Mouse (Mus musculus): ENCODE data around the gene Epb41l3.
A peak's percentile ranks its signal among the peaks of the same experiment; 100 is the strongest.

The Epb41l3 gene

GRCm38 (mm10) chr17:69109216-69109615, 33.7 kb downstream of the Epb41l3 start:
- no peak for DNase-seq (ENCODE audit: low spot score)

- no peak for DNase-seq (ENCODE audit: low spot score)
These were observed 36.7 kb downstream of the Epb41l3 start for GRCm38 (mm10) chr17:69112232-69112631.

GRCm38 (mm10) chr17:69119183-69119582, 43.7 kb downstream of the Epb41l3 start:
- DNase-seq (ENCODE audit: low spot score): no peak

GRCm38 (mm10) chr17:69120533-69121358, 45.3 kb downstream of the Epb41l3 start:
- DNase-seq (ENCODE audit: low spot score): peak; percentile 61

GRCm38 (mm10) chr17:69122403-69122802, 46.9 kb downstream of the Epb41l3 start:
- peak; percentile 39 for DNase-seq (ENCODE audit: low spot score)

- DNase-seq (ENCODE audit: low spot score): no peak
These were observed 52.0 kb downstream of the Epb41l3 start for GRCm38 (mm10) chr17:69127436-69127835.

GRCm38 (mm10) chr17:69127981-69128380, 52.5 kb downstream of the Epb41l3 start:
- DNase-seq (ENCODE audit: low spot score): no peak

- peak; percentile 78 for DNase-seq (ENCODE audit: low spot score)
These were observed 54.0 kb downstream of the Epb41l3 start for GRCm38 (mm10) chr17:69129434-69129833.

GRCm38 (mm10) chr17:69143017-69143416, 67.5 kb downstream of the Epb41l3 start:
- no peak for DNase-seq (ENCODE audit: low spot score)

GRCm38 (mm10) chr17:69150826-69151225, 75.3 kb downstream of the Epb41l3 start:
- DNase-seq (ENCODE audit: low spot score): no peak

- DNase-seq (ENCODE audit: low spot score): peak; percentile 72
These were observed 75.8 kb downstream of the Epb41l3 start for GRCm38 (mm10) chr17:69151281-69151680.

GRCm38 (mm10) chr17:69155034-69155433, 79.6 kb downstream of the Epb41l3 start:
- DNase-seq (ENCODE audit: low spot score): no peak

- peak; percentile 66 for DNase-seq (ENCODE audit: low spot score)
These were observed 81.1 kb downstream of the Epb41l3 start for GRCm38 (mm10) chr17:69156522-69157100.

- DNase-seq (ENCODE audit: low spot score): peak; percentile 61
These were observed 81.8 kb downstream of the Epb41l3 start for GRCm38 (mm10) chr17:69157101-69157808.

- peak; percentile 61 for DNase-seq (ENCODE audit: low spot score)
These were observed 82.3 kb downstream of the Epb41l3 start for GRCm38 (mm10) chr17:69157809-69158185.

- no peak for DNase-seq (ENCODE audit: low spot score)
These were observed 83.2 kb downstream of the Epb41l3 start for GRCm38 (mm10) chr17:69158690-69159089.

GRCm38 (mm10) chr17:69162731-69163130, 87.2 kb downstream of the Epb41l3 start:
- no peak for DNase-seq (ENCODE audit: low spot score)

- DNase-seq (ENCODE audit: low spot score): no peak
These were observed 101.5 kb downstream of the Epb41l3 start for GRCm38 (mm10) chr17:69176949-69177501.

- DNase-seq (ENCODE audit: low spot score): no peak
These were observed 102.5 kb downstream of the Epb41l3 start for GRCm38 (mm10) chr17:69177954-69178353.

GRCm38 (mm10) chr17:69180905-69181559, 105.5 kb downstream of the Epb41l3 start:
- DNase-seq (ENCODE audit: low spot score): peak; percentile 70

- peak; percentile 48 for DNase-seq (ENCODE audit: low spot score)
These were observed 106.3 kb downstream of the Epb41l3 start for GRCm38 (mm10) chr17:69181560-69182316.

Measured in embryo, embryonic 10.5 days (tissue).